Comparison of ENCODE assay signal across 20 mouse cellular contexts in the genomic region with DNA sequence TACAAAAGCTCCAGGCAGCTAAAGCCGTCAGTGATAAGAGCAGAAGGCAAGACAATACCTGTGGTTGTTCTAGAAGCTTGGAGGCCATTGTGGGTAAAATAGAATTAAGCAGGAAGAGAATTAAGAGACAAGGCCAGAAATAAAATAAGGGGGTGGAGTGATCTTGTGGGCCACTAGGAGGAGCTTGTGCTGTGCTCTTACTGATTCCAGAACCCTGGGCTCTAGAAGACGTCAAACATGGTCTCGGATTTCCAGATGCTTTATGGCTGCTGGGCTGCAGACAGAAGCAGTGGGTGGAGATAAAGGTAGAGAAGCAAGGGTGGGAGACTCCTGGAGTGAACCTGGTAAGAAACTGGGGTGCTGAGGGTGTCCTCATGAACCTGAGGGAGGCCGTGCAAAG.
DNase-seq lines count a peak whose midpoint lies in the region; ATAC-seq and TF ChIP-seq lines count a peak whose summit lies in the region.
"Had no signal": no experiment of that assay in that cellular context is flagged by ENCODE, and none has a peak within 500 bp of the region (broad histone marks: within the 10 kb centered on the region; RNA-seq: fewer than 3 reads in every experiment).

No protein-coding gene starts in this region.

- no peak overlapping the region for H3K4me3 ChIP-seq in forebrain, postnatal 0 days (ENCODE audit: low read depth, low read length)
- no peak overlapping the region for H3K4me3 ChIP-seq in forebrain, embryonic 11.5 days (ENCODE audit: low read depth, low read length)
- no peak overlapping the region for H3K4me3 ChIP-seq in lung, embryonic 16.5 days (ENCODE audit: low read length)
- H3K4me3 ChIP-seq: forebrain, embryonic 13.5 days; heart, adult 2 months; left cerebral cortex, adult 2 months; limb, embryonic 12.5 days had no signal

- no peaks in the 10 kb centered on the region; the same call in 1 of the 2 replicates for H3K36me3 ChIP-seq in forebrain, postnatal 0 days (ENCODE audit: insufficient read depth)
- H3K36me3 ChIP-seq in forebrain, embryonic 11.5 days (ENCODE audit: control insufficient read depth, insufficient read depth, low read length), result no peaks in the 10 kb centered on the region
- no peaks in the 10 kb centered on the region for H3K36me3 ChIP-seq in lung, embryonic 16.5 days (ENCODE audit: control insufficient read depth, insufficient read depth, low read length)
- H3K36me3 ChIP-seq: limb, embryonic 12.5 days had no signal

- no peaks in the 10 kb centered on the region for H3K9me3 ChIP-seq in forebrain, postnatal 0 days (ENCODE audit: low read length)
- H3K9me3 ChIP-seq in forebrain, embryonic 11.5 days (ENCODE audit: control insufficient read depth, low read length), result no peaks in the 10 kb centered on the region
- H3K9me3 ChIP-seq in lung, embryonic 16.5 days (ENCODE audit: control insufficient read depth, low read length), result no peaks in the 10 kb centered on the region
- H3K9me3 ChIP-seq: forebrain, embryonic 13.5 days; limb, embryonic 12.5 days had no signal

- H3K27me3 ChIP-seq in forebrain, postnatal 0 days (ENCODE audit: insufficient read depth, low read length), result no peaks in the 10 kb centered on the region
- no peaks in the 10 kb centered on the region for H3K27me3 ChIP-seq in forebrain, embryonic 11.5 days (ENCODE audit: control insufficient read depth, insufficient read depth, low read length)
- H3K27me3 ChIP-seq in lung, embryonic 16.5 days (ENCODE audit: control insufficient read depth, insufficient read depth, low read depth, low read length), result no peaks in the 10 kb centered on the region
- H3K27me3 ChIP-seq: forebrain, embryonic 13.5 days; limb, embryonic 12.5 days had no signal

- 73% methylated on average over 4 of the region's 4 CpGs for WGBS in forebrain, postnatal 0 days
- WGBS in forebrain, embryonic 11.5 days, result 76% methylated on average over 4 of the region's 4 CpGs
- 40% methylated on average over 4 of the region's 4 CpGs for WGBS in lung, embryonic 16.5 days

- no peaks in the 10 kb centered on the region for H3K4me1 ChIP-seq in forebrain, postnatal 0 days (ENCODE audit: insufficient read depth)
- H3K4me1 ChIP-seq in forebrain, embryonic 11.5 days (replicated peaks; ENCODE audit: control insufficient read depth, insufficient read depth, low read length), result no peaks in the 10 kb centered on the region
- H3K4me1 ChIP-seq in lung, embryonic 16.5 days (replicated peaks; ENCODE audit: control insufficient read depth, insufficient read depth, low read length), result no peaks in the 10 kb centered on the region
- H3K4me1 ChIP-seq: limb, embryonic 12.5 days had no signal

- no peak overlapping the region for H3K9ac ChIP-seq in forebrain, postnatal 0 days
- H3K9ac ChIP-seq in forebrain, embryonic 11.5 days (ENCODE audit: low read length), result no peak overlapping the region
- H3K9ac ChIP-seq in lung, embryonic 16.5 days (ENCODE audit: low read length), result no peak overlapping the region
- H3K9ac ChIP-seq: forebrain, embryonic 13.5 days; limb, embryonic 12.5 days had no signal

- peak; percentile 27; the same call in 1 of the 2 replicates for TF ChIP-seq CTCF in forebrain, postnatal 0 days (IDR thresholded peaks at IDR 0.05; ENCODE audit: low read depth)
- TF ChIP-seq CTCF in brain, embryonic 14.5 days (IDR thresholded peaks at IDR 0.05; ENCODE audit: borderline replicate concordance, extremely low read depth, insufficient read depth, insufficient read length), result peak; percentile 12; the same call in 1 of the 2 replicates

- H3K4me2 ChIP-seq in forebrain, postnatal 0 days (ENCODE audit: low read depth), result no peak overlapping the region
- H3K4me2 ChIP-seq in forebrain, embryonic 11.5 days (ENCODE audit: low read depth, low read length, severe bottlenecking), result no peak overlapping the region
- H3K4me2 ChIP-seq in lung, embryonic 16.5 days (ENCODE audit: low read depth, low read length), result no peak overlapping the region
- H3K4me2 ChIP-seq: forebrain, embryonic 13.5 days; limb, embryonic 12.5 days had no signal

- ATAC-seq in forebrain, postnatal 0 days, result no peak
- ATAC-seq in forebrain, embryonic 11.5 days (replicated peaks; ENCODE audit: low FRiP score), result no peak
- peak; percentile 20; the same call in 1 of the 2 replicates for ATAC-seq in lung, embryonic 16.5 days (ENCODE audit: low read depth)
- ATAC-seq: forebrain, embryonic 13.5 days; hindbrain, postnatal 0 days had no signal

- H3K27ac ChIP-seq in forebrain, postnatal 0 days (ENCODE audit: low read depth, low read length), result no peak overlapping the region
- no peak overlapping the region for H3K27ac ChIP-seq in forebrain, embryonic 11.5 days (ENCODE audit: low read depth, low read length)
- no peak overlapping the region for H3K27ac ChIP-seq in lung, embryonic 16.5 days (ENCODE audit: low read length)
- H3K27ac ChIP-seq: forebrain, embryonic 13.5 days; heart, adult 2 months; hindbrain, postnatal 0 days; left cerebral cortex, adult 2 months; limb, embryonic 12.5 days had no signal

- DNase-seq in forebrain, postnatal 0 days, result no peak
- DNase-seq in forebrain, embryonic 11.5 days (ENCODE audit: low spot score), result no peak
- DNase-seq in lung, postnatal 10 days, result no peak
- DNase-seq in brain, embryonic 14.5 days (ENCODE audit: low read depth), result no peak
- no peak for DNase-seq in adrenal gland, postnatal 4 days (ENCODE audit: low spot score in 2 of 2)
- no peak for DNase-seq in cerebellum, adult 18-20 months
- no peak for DNase-seq in gastrocnemius, adult 8-10 months (ENCODE audit: low spot score in 2 of 2)
- DNase-seq: adrenal gland, postnatal 36 days; B cell, adult 2 months; heart, adult 2 months; heart, postnatal 10 days; kidney, adult 9 months; lung, adult 2 months; right cerebral cortex, postnatal 4 days; thymus, postnatal 25 days had no signal

- TF ChIP-seq POLR2A in brain, embryonic 14.5 days (IDR thresholded peaks at IDR 0.05; ENCODE audit: borderline replicate concordance, extremely low read depth, insufficient read depth, insufficient read length, poor library complexity, severe bottlenecking), result no peak
